Mouse (Mus musculus) ES-E14 (cell line): Measurements from ENCODE around the gene Elk4.

Experiments used
- CHD2 ChIP-seq: IDR thresholded peaks from 2 replicates; pipeline ENCODE4 v1.6.1; 2014; ENCODE audit warnings: mild to moderate bottlenecking, low read depth, low read length, inconsistent platforms
- HCFC1 ChIP-seq: IDR thresholded peaks from 2 replicates; pipeline ENCODE4 v1.6.1; 2012; ENCODE audit warnings: low read length, inconsistent platforms, borderline replicate concordance; ENCODE audit not compliant: insufficient read depth
- MAFK ChIP-seq: IDR thresholded peaks from 2 replicates; pipeline ENCODE4 v1.6.1; 2014; ENCODE audit warnings: mild to moderate bottlenecking, low read depth, low read length, inconsistent platforms; ENCODE audit not compliant: insufficient read depth
- ZC3H11A ChIP-seq: IDR thresholded peaks from 2 replicates; pipeline ENCODE4 v1.6.1; 2012; ENCODE audit warnings: low read depth, mild to moderate bottlenecking, inconsistent platforms, low read length, borderline replicate concordance
- ZNF384 ChIP-seq: IDR thresholded peaks from 2 replicates; pipeline ENCODE4 v1.6.1; 2012; ENCODE audit warnings: low read depth, low read length, inconsistent platforms

DNA sequence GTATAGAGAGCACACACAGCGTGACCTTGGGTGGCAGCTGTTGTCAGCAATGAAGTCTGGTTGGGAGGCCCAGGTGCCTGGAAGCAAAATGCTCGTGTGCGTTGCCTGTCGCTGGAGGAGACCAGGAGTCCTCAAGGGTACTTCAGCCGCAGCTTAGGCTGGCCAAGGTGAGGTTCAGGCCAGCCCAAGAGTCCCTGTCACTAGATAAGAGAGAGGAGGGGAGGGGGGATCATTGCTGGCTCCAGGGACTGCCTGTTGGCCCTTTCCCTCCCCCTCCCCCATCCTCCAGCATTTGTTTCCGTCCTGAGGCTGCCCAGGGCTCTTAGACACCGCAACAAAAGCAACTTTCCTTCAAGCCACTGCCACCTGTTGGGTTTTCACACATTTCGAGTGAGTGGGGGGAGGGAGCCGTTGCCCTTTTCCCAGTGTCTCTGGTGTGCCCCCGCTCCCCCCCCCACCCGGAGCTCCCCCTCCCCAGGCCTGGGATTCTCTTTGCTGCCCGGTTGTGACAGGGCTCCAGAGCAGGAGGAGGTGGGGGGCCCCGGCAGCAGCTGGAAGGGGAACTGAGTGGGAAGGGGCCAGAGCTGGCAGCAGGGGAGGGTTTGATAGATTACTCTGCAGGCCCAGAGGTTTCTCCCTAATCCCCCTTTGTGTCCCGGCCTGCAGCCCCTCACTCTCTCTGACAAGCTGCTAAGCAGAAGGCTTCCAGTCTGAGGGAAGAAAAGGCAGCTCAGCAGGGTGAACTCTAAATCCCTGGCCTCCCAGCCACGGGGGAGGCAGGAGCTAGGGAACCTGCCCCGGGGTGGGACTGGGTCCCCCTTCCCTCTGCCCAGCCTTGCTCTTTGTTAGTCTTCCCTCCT, 36.5 kb upstream of the Elk4 start:
- no peak for TF ChIP-seq HCFC1
- no peak for TF ChIP-seq ZNF384
- no peak for TF ChIP-seq ZC3H11A
- TF ChIP-seq CHD2, result no peak
- TF ChIP-seq MAFK, result no peak
